Comparison of ENCODE assay signal across 8 mouse cellular contexts in the genomic region with DNA sequence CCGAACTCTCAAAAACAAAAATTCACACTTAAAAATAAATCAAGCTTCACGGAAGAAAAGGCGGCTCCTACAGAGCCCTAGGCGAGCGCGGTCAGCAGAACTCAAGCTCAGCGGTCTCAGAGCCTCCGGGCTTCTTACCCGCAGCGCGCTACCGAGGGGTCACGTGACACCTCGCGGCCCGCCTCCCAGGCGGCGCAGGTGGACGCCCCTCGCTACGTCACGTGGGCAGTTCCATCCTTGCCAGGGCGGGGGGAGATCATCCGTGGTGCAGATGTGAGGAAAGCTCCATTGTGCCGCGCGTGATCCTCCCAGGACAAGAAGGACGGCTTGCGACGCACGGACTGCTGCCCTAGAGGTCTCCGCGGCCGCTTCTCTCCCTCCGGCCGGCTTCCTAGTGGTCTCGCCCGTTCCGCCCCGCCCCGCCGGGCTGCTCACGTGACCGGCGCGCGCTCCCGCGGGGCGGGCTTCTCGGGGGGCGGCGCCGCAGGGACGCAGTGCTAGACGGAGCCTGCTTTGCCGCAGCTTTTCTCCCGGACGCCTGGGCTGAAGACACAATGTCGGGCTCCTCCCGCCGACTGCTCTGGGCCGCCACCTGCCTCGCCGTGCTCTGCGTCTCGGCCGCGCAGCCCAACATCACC. TPM values are rescaled to one million over a fixed set of nuclear protein-coding genes. Genes with fewer than 3 reads are reported as not detected.
DNase-seq lines count a peak whose midpoint lies in the region; ATAC-seq and TF ChIP-seq lines count a peak whose summit lies in the region.

A gene (plus strand): TSS at position 434 of the 638 bp plus-strand sequence.

- DNase-seq in CH12.LX (ENCODE audit: extremely low read depth): peak; percentile 84
- DNase-seq in c-Kit-positive CD71-positive TER-119-negative erythroid progenitor cells, embryonic 14.5 days (ENCODE audit: low read depth): peak; percentile 81
- peak; percentile 94 for DNase-seq in heart, postnatal 0 days (ENCODE audit: low spot score)
- peak; percentile 94 to 97 for DNase-seq in kidney, postnatal 4 days

- peaks cover 6 to 16% of the 10 kb centered on the region in 2 experiments for H3K36me3 ChIP-seq in CH12.LX (replicated peaks in 1 of 2; ENCODE audit: control insufficient read depth in 1 of 2, insufficient read depth in 1 of 2, low read length in 1 of 2)
- H3K36me3 ChIP-seq in forebrain, embryonic 12.5 days (replicated peaks): peaks cover 4% of the 10 kb centered on the region; the same call in 1 of the 2 replicates
- H3K36me3 ChIP-seq in heart, postnatal 0 days (replicated peaks; ENCODE audit: control insufficient read depth, insufficient read depth, low read length): peaks cover under 1% of the 10 kb centered on the region; the same call in 1 of the 2 replicates
- no peaks in the 10 kb centered on the region; the same call in 1 of the 2 replicates for H3K36me3 ChIP-seq in liver, embryonic 16.5 days (ENCODE audit: control insufficient read depth, insufficient read depth)
- 0 out of 2 replicates have a peak, but pooled peaks cover 5% of the 10 kb centered on the region for H3K36me3 ChIP-seq in neural tube, embryonic 13.5 days
- no peaks in the 10 kb centered on the region; the same call in 1 of the 2 replicates for H3K36me3 ChIP-seq in testis, adult 2 months (ENCODE audit: control insufficient read depth, insufficient read depth, low read length)

- no peak for TF ChIP-seq RAD21 in CH12.LX (IDR thresholded peaks at IDR 0.05; ENCODE audit: low read depth, low read length)

- H3K27me3 ChIP-seq in CH12.LX (replicated peaks): no peaks in the 10 kb centered on the region
- H3K27me3 ChIP-seq in forebrain, embryonic 12.5 days: no peaks in the 10 kb centered on the region
- no peaks in the 10 kb centered on the region for H3K27me3 ChIP-seq in heart, postnatal 0 days (ENCODE audit: control insufficient read depth, insufficient read depth, low read length)
- H3K27me3 ChIP-seq in liver, embryonic 16.5 days (ENCODE audit: control insufficient read depth, insufficient read depth, low read depth, low read length): no peaks in the 10 kb centered on the region
- H3K27me3 ChIP-seq in neural tube, embryonic 13.5 days: no peaks in the 10 kb centered on the region
- H3K27me3 ChIP-seq in testis, adult 2 months (ENCODE audit: control insufficient read depth, insufficient read depth, low read length): no peaks in the 10 kb centered on the region

- TF ChIP-seq POLR2A in CH12.LX (IDR thresholded peaks at IDR 0.05; ENCODE audit: low read depth, low read length): peak; percentile 97
- peak; percentile 75 for TF ChIP-seq POLR2A in testis, adult 2 months (IDR thresholded peaks at IDR 0.05; ENCODE audit: control insufficient read depth, low read depth, low read length)

- in situ Hi-C loops in CH12.LX (cut with MboI; ENCODE audit: low pct_ligation_motif_present, low pct_unique_long_range_greater_than_20kb, low sequenced_read_pairs): loop anchor here (5.0 to 25.0 kb wide), 3 partner anchors 163 to 443 kb away; a partner anchor contains a TSS

- TF ChIP-seq EP300 in CH12.LX (IDR thresholded peaks at IDR 0.05; ENCODE audit: low read length): no peak
- peak; percentile 87; the same call in 1 of the 2 replicates for TF ChIP-seq EP300 in heart, postnatal 0 days (IDR thresholded peaks at IDR 0.05; ENCODE audit: low read depth)

- H3K27ac ChIP-seq in CH12.LX (ENCODE audit: insufficient read depth, low read depth): peak within 1 kb of the TSS; percentile 88
- H3K27ac ChIP-seq in forebrain, embryonic 12.5 days: peak within 1 kb of the TSS; percentile 97
- peak within 1 kb of the TSS; percentile 97 for H3K27ac ChIP-seq in heart, postnatal 0 days (ENCODE audit: low read depth)
- peak within 1 kb of the TSS; percentile 83 for H3K27ac ChIP-seq in liver, embryonic 16.5 days (ENCODE audit: low read length)
- H3K27ac ChIP-seq in neural tube, embryonic 13.5 days (replicated peaks): peak within 1 kb of the TSS; percentile 97
- peak within 1 kb of the TSS; percentile 96 for H3K27ac ChIP-seq in testis, adult 2 months (ENCODE audit: control insufficient read depth, insufficient read depth, low read depth, low read length)

- H3K9ac ChIP-seq in CH12.LX (ENCODE audit: insufficient read depth, low read depth): peak within 1 kb of the TSS; percentile 85
- peak within 1 kb of the TSS; percentile 89 for H3K9ac ChIP-seq in forebrain, embryonic 12.5 days
- peak within 1 kb of the TSS; percentile 93 for H3K9ac ChIP-seq in heart, postnatal 0 days (replicated peaks; ENCODE audit: low read depth, low read length)
- peak within 1 kb of the TSS; percentile 86 for H3K9ac ChIP-seq in liver, embryonic 16.5 days (ENCODE audit: low read depth, low read length)
- H3K9ac ChIP-seq in neural tube, embryonic 13.5 days: peak within 1 kb of the TSS; percentile 85

- H3K4me1 ChIP-seq in CH12.LX (ENCODE audit: control insufficient read depth in 1 of 2, insufficient read depth in 2 of 2): peaks cover 14 to 47% of the 10 kb centered on the region in 2 experiments
- H3K4me1 ChIP-seq in forebrain, embryonic 12.5 days: peaks cover 26% of the 10 kb centered on the region
- H3K4me1 ChIP-seq in heart, postnatal 0 days (ENCODE audit: control insufficient read depth, insufficient read depth): peaks cover 22% of the 10 kb centered on the region
- peaks cover 17% of the 10 kb centered on the region for H3K4me1 ChIP-seq in liver, embryonic 16.5 days (ENCODE audit: control insufficient read depth, low read depth, low read length)
- H3K4me1 ChIP-seq in neural tube, embryonic 13.5 days (replicated peaks): peaks cover 32% of the 10 kb centered on the region
- peaks cover 2% of the 10 kb centered on the region; the same call in 1 of the 2 replicates for H3K4me1 ChIP-seq in testis, adult 2 months (ENCODE audit: control insufficient read depth, insufficient read depth, low read length)

- under 1% methylated on average over 67 of the region's 69 CpGs for WGBS in forebrain, embryonic 12.5 days
- WGBS in heart, postnatal 0 days: under 1% methylated on average over 68 of the region's 69 CpGs
- WGBS in liver, embryonic 16.5 days (ENCODE audit: insufficient replicate concordance): under 1% methylated on average over 69 of the region's 69 CpGs
- under 1% methylated on average over 68 of the region's 69 CpGs for WGBS in neural tube, embryonic 13.5 days

- no peaks in the 10 kb centered on the region for H3K9me3 ChIP-seq in CH12.LX (replicated peaks; ENCODE audit: low read length)
- no peaks in the 10 kb centered on the region for H3K9me3 ChIP-seq in forebrain, embryonic 12.5 days
- no peaks in the 10 kb centered on the region for H3K9me3 ChIP-seq in heart, postnatal 0 days (replicated peaks; ENCODE audit: control insufficient read depth, low read length)
- no peaks in the 10 kb centered on the region for H3K9me3 ChIP-seq in liver, embryonic 16.5 days (replicated peaks; ENCODE audit: control insufficient read depth, low read length)
- no peaks in the 10 kb centered on the region for H3K9me3 ChIP-seq in neural tube, embryonic 13.5 days

- peak; percentile 95 for ATAC-seq in forebrain, embryonic 12.5 days (ENCODE audit: low FRiP score)
- peak; percentile 91 for ATAC-seq in heart, postnatal 0 days (ENCODE audit: insufficient read depth, low read depth)
- peak; percentile 87 for ATAC-seq in liver, embryonic 16.5 days (ENCODE audit: low read depth)
- ATAC-seq in neural tube, embryonic 13.5 days (ENCODE audit: low read depth): peak; percentile 95

- H3K79me2 ChIP-seq in CH12.LX (replicated peaks; ENCODE audit: control insufficient read depth, extremely low read depth, insufficient read depth, poor library complexity, severe bottlenecking): peaks cover 41% of the 10 kb centered on the region

- TF ChIP-seq CTCF in CH12.LX (conservative IDR thresholded peaks at IDR 0.05 in 1 of 2, IDR thresholded peaks at IDR 0.05 in 1 of 2; ENCODE audit: low read depth in 2 of 2, low read length in 2 of 2): no peak
- TF ChIP-seq CTCF in heart, postnatal 0 days (IDR thresholded peaks at IDR 0.05; ENCODE audit: low read depth): no peak
- TF ChIP-seq CTCF in testis, adult 2 months (IDR thresholded peaks at IDR 0.05; ENCODE audit: control insufficient read depth, insufficient read depth, insufficient replicate concordance, low read depth, low read length): no peak

- H3K4me2 ChIP-seq in CH12.LX (ENCODE audit: insufficient read depth, low read depth, poor library complexity, severe bottlenecking): peak within 1 kb of the TSS; percentile 68
- peak within 1 kb of the TSS; percentile 63 for H3K4me2 ChIP-seq in forebrain, embryonic 12.5 days
- peak within 1 kb of the TSS; percentile 76 for H3K4me2 ChIP-seq in heart, postnatal 0 days (ENCODE audit: low read depth, low read length)
- H3K4me2 ChIP-seq in liver, embryonic 16.5 days (ENCODE audit: low read depth, low read length): peak within 1 kb of the TSS; percentile 94
- peak within 1 kb of the TSS; percentile 62 for H3K4me2 ChIP-seq in neural tube, embryonic 13.5 days

- dilution Hi-C loops in CH12.LX (cut with MboI; ENCODE audit: extremely low pct_ligation_motif_present, extremely low pct_unique_long_range_greater_than_20kb, low sequenced_read_pairs): no loop called here

- peak within 1 kb of the TSS; percentile 91 to 96 (median 94) for H3K4me3 ChIP-seq in CH12.LX (replicated peaks in 1 of 3; ENCODE audit: low read depth in 2 of 3, low read length in 2 of 3, poor library complexity in 1 of 3)
- H3K4me3 ChIP-seq in forebrain, embryonic 12.5 days (replicated peaks): peak within 1 kb of the TSS; percentile 95
- H3K4me3 ChIP-seq in heart, postnatal 0 days (ENCODE audit: low read depth, low read length): peak within 1 kb of the TSS; percentile 92
- peak within 1 kb of the TSS; percentile 83 for H3K4me3 ChIP-seq in liver, embryonic 16.5 days (ENCODE audit: low read depth, low read length)
- H3K4me3 ChIP-seq in neural tube, embryonic 13.5 days: peak within 1 kb of the TSS; percentile 79
- H3K4me3 ChIP-seq in testis, adult 2 months (ENCODE audit: control insufficient read depth, low read depth, low read length): peak within 1 kb of the TSS; percentile 96

TF ChIP-seq in CH12.LX, 34 proteins besides CTCF, POLR2A, EP300 and RAD21 (continues in another document):
- TF ChIP-seq MEF2A (IDR thresholded peaks at IDR 0.05; ENCODE audit: borderline replicate concordance, low read depth, low read length) (0 out of 2 replicates have a peak, but pooled peaks have one; percentile 31), NELFE (IDR thresholded peaks at IDR 0.05; ENCODE audit: low read depth, low read length) (peak; percentile 97), SMC3 (IDR thresholded peaks at IDR 0.05; ENCODE audit: low read depth, low read length) (peak; percentile 6; the same call in 1 of the 2 replicates)

RNA-seq across cellular contexts. Expression of the gene that starts here (rescaled TPM):
- 41.0 and 43.6 TPM in 2 replicates for total RNA-seq in CH12.LX (2012; rRNA removed)
- total RNA-seq in CH12.LX (2014; rRNA removed): 140 and 151 TPM in 2 replicates
- polyA plus RNA-seq in CH12.LX (2012; ENCODE audit: insufficient read length, low read depth): 163 and 191 TPM in 2 replicates
- 104 and 110 TPM in 2 replicates for polyA plus RNA-seq in forebrain, embryonic 12.5 days (2016; fragmentation: Nextera tagmentation; extraction: Ambion mirVana)
- total RNA-seq in heart, postnatal 0 days (2014; rRNA removed; ENCODE audit: low replicate concordance): 76.0 and 113 TPM in 2 replicates
- polyA plus RNA-seq in heart, postnatal 0 days (2015; fragmentation: Nextera tagmentation; extraction: Ambion mirVana): 131 and 138 TPM in 2 replicates
- 65.0 and 67.8 TPM in 2 replicates for polyA plus RNA-seq in liver, embryonic 16.5 days (2015; fragmentation: Nextera tagmentation; extraction: Ambion mirVana)
- 63.5 and 71.8 TPM in 2 replicates for polyA plus RNA-seq in neural tube, embryonic 13.5 days (2015; fragmentation: Nextera tagmentation; extraction: Ambion mirVana)
- polyA plus RNA-seq in testis, adult 2 months (2012; rRNA removed): 216 and 279 TPM in 2 replicates

Comparison
In these comparisons a context has a peak if more than half of its experiments do, and no peak if none do; other contexts are left out.
1. Peak in every context shown above with its lines: DNase-seq, ATAC-seq, H3K4me3 ChIP-seq and H3K27ac ChIP-seq.